Mouse (Mus musculus) embryo, embryonic 10.5 days (tissue): ENCODE measurements around the gene Alas2.

ENCODE experiments used
- DNase-seq: peaks from one replicate; pipeline ENCODE4 v3.0.0-alpha.2; 2015; ENCODE audit warnings: low spot score

Alas2 gene

DNA sequence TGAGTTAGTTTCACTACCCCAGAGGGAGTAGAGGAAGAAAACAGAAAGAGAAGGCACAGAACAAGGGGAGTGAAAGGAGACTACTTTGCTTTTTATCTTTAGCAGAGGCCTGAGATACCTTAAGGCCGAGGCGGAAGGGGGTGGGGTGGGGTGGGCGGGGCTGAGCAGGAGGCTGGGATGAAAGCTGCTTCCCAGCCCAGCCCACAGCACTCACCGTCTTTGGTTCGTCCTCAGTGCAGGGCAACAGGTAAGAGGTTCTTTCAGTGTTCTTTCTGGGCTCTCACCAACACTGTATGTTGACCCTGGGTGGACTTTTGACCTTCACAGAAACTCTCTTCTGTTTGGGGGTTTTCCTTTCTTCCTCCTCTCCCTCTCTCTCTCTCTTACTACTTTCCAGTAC, at the start of gene Alas2:
Gene Alas2, plus strand, starts transcription at position 137 of the 400 bp plus-strand sequence.
- no peak for DNase-seq

DNA sequence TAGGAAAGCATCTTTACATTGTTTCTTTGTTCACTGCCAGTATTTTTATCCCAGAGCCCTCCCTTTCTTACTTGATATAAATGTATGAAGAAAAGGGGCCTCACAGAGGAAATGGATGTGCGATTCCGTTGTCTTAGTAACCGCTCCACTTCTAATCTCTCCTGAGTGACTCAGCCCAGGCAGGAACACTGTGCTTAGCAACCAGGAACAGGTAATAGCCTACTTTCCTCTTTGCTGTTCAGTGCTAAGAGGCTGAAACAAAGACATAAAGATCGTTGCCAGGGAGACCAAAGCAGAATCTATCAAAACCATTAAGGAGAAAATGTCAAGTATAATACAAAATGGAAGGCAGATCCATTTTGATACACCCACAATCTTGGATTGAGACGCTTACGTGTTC, 38.5 kb upstream of the Alas2 start:
- DNase-seq, result no peak

- peak; percentile 71 for DNase-seq
Observed at GRCm38 (mm10) chrX:150510631-150511030, 36.5 kb upstream of the Alas2 start.

- peak; percentile 11 for DNase-seq
Observed at GRCm38 (mm10) chrX:150511274-150511673, 35.9 kb upstream of the Alas2 start.

DNA sequence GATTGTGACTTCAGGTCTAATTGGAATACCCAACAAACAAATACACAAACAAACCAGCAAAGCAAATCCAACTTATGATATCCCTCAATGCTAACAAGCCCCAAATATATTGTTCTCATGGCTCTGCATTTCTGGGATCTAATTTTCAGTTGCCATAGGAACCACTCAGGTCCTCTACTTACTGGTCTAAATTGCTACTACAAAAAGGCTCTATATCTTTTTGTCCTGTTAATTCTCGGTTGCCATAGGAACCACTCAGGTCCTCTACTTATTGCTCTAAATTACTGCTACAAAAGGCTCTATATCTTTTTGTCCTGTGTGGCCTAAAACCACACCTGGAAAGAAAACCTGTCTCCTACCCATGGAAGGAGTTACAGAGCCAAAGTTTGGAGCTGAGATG, 33.0 kb upstream of the Alas2 start:
- DNase-seq, result no peak

DNA sequence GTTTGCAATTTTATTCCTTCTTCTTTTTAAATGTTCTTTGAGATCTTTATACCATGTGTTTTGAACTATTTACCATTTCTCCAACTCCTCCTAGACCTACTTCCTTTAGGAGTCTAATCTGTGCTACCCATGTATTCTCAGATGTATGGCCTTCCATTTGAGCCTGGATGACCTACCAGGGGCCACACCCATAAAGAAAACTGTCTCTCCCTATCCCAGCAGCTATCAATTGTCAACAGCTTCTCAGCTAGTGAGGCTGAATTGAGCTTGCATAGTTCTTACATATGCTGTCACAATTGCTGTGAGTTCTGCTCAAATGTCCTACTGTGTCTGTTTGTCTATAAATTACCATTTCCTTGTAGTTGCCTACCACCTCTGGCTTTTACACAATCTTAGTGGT, 31.2 kb upstream of the Alas2 start:
- no peak for DNase-seq

- no peak for DNase-seq
Observed at GRCm38 (mm10) chrX:150516477-150516876, 30.7 kb upstream of the Alas2 start.

DNA sequence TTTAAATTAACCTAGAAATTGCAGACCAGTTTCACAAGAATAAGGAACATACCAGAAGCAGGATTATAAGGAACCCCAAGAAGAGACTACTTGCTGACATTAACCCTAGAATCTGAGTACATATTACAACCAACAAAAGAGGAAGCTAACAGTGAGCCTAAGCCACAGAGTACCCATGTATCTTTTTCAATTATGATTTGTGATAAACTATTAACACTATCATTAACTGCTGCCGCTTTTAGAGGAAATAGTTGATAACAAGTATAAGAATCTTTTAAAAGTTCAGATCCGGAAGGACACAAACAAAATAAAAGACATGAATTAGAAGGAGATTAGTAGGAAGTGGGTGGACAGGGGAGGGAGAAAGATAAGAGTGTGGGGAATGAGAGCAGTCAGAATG, 7.1 kb upstream of the Alas2 start:
- DNase-seq, result no peak

DNA sequence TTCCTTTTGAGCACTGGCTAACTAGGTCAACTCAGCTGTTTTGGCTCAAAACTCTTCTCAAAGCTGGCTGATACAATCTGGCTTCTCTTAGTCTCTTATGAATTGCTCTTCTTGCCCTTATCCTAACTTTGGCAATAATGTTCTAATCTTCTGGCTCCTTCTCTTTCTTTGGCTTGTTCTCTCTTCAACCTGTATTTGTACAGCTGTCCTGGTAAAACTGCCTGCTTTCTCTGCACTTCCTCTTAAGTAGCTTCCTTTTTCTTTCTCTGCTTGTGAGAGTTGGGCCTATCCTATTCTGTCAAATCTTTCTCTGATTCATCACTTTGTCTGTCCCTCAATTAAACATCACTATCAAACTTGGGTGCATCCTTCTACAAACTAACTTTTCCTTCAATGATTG, 5.5 kb upstream of the Alas2 start:
- DNase-seq, result no peak

DNA sequence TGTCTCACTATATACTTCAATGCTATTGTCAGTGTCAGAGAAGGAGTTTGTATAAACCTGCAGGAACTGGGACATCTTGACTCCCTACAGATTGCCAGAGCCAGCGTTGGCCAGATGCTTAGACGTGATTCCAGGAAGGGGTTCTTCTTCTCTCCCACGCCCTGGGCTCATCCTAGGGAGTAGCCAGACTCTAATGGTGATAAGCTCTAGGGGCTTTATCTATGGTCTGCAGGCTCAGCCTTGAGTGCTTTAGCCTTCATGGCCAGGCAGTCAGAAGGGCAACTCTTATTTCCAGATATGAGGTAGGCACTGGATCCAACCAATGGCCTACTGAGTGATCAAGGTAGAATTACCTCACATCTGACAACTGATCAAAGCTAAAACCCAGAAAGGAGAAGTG, 2.5 kb downstream of the Alas2 start:
- DNase-seq, result peak; percentile 0

- DNase-seq, result no peak
Observed at GRCm38 (mm10) chrX:150551986-150552385, 4.8 kb downstream of the Alas2 start.

DNA sequence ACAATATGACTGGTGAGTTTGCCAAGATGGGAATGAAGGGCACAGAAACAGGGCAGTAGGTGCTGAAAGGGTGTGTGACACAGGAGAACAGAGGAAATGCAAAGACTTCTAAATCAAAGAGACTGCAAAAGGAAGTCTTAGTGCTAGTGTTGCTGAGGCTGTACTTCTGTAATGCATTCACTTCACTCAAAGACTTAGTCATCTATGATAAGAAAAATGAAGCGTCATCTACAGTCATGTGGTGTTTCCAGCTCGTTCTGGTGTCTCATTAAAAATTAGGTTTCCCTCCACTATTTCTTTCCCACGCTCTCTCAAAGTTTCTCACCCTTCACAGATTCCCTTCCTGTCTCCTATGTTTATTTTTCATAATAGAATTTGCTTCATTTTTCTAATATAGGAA, 6.9 kb downstream of the Alas2 start:
- DNase-seq, result no peak

GRCm38 (mm10) chrX:150564644-150565357, 17.6 kb downstream of the Alas2 start:
- DNase-seq, result no peak

DNA sequence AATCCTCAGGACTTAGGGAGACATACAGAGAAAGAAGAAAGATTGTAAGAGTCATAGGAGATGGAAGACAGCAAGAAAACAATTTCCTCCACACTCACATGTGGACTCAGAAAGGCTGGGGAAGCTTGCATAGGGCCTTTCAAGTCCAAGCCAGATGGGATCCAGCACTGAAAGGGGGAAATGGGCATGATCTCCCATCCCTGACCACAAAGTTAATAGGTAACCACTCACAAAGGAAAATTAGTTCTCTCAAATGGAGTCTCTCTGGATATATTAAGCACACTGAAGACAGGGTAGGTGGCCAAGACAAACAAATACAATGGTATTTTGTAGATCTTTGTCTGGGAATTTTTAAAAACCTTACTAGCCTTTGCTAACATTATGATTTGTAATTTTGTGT, 34.7 kb downstream of the Alas2 start:
- DNase-seq, result no peak

GRCm38 (mm10) chrX:150585116-150585515, 37.9 kb downstream of the Alas2 start:
- no peak for DNase-seq

DNA sequence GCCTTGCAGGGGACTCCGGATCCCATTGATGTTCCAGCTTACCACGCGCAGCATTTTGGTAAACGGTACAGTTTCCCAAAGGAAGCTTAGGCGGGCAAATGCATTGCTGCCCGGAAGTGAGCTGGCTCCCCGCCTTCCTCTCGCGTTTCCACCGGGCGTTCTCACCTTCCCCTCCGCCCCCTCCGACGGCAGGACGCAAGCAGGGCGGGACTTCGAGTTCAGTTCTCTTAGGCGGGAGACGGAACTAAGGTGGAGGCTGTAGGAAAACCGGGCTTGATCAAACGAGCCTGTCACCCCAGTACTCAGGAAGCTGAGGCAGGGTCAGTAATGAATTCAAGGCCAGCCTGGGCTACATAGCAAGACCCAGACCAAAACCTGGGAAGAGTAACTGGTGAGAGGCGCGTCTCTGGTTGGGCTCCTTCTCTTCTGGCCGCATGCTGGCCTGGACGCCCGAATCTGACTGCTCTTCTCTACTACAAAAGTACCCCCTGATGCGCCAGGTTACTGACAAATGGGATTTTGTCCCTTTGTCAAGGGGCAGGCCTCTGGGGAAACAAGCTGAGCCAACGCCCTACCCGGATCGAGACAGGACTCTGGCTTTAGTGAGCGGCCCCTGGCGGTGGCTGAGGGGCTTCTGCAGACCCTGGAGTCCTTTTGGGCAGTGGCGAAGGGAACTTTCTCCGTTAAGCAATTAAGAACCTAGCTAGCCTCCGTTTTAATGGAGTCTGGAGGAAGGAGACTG, 41.0 kb downstream of the Alas2 start, which contains the start of gene Pfkfb1:
Gene Pfkfb1, plus strand, starts transcription at position 207 of the 742 bp plus-strand sequence.
- DNase-seq, result peak; percentile 85

- no peak for DNase-seq
Observed at GRCm38 (mm10) chrX:150589696-150590095, 42.5 kb downstream of the Alas2 start, which contains the start of gene Apex2. Gene Apex2, minus strand, starts transcription at chrX:150589868.

- no peak for DNase-seq
Observed at GRCm38 (mm10) chrX:150593266-150594035, 46.3 kb downstream of the Alas2 start.

GRCm38 (mm10) chrX:150594176-150594575, 47.0 kb downstream of the Alas2 start:
- DNase-seq, result no peak

- no peak for DNase-seq
Observed at GRCm38 (mm10) chrX:150595016-150595760, 48.0 kb downstream of the Alas2 start.

DNA sequence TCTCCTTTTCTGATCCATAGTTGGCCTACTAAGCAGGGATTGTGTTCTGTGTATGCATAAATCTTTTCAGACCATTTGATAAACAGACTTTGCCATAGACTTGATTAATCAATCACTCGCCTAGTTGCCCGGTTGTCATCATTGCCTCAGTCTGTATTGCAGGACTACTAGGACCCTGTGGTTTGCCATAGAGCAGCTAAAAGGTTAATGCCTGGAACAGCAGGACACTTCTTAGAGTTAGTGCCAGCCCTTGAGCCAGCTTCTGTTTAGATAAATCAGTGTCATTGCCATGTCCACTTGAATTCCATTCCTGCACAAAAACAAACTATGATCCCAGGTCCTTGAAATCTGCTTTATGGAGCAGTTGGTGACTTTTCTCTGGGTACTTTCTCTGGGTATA, 51.7 kb downstream of the Alas2 start:
- DNase-seq, result no peak
